ENCODE assay signal across 32 mouse cellular contexts in the genomic region with DNA sequence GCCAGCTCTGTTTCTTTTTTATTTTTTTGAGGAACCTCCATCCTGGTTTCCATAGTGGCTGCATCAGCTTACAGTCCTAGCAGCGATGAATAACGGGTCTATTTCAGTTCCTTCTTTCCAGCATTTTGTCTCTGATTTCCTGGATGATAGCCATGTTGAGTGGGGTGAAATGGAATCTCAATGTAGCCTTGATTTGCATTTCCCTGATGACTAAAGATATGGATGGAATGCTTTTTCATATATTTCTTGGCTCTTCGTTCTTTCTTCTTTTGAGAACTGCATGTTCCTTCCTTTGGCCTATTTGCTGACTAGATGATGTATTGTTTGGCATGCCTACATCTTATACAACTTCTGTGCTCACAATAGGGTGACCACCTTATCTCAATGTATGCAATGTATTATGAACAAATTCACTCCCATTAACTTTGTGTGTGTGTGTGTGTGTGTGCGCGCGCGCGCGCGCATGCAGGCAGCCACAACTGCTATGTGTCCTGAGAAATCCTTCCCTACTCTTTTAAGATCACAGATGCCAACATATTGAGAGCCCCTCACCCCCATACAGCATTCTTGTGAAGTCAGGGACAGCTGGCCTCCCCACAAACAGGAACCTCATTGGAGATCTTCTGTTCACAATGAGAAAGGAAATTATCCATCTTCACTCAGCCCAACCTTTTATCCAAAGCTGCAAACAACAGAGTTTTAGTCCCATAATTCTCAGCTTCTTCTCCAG. TPM values are rescaled to one million over a fixed set of nuclear protein-coding genes. Genes with fewer than 3 reads are reported as not detected.
DNase-seq lines count a peak whose midpoint lies in the region; ATAC-seq and TF ChIP-seq lines count a peak whose summit lies in the region.
"Had no signal": no experiment of that assay in that cellular context is flagged by ENCODE, and none has a peak within 500 bp of the region (broad histone marks: within the 10 kb centered on the region; RNA-seq: fewer than 3 reads in every experiment).

No protein-coding gene starts in this region.

- no peak overlapping the region for H3K4me2 ChIP-seq in stomach, postnatal 0 days (replicated peaks; ENCODE audit: low read depth)
- H3K4me2 ChIP-seq: forebrain, embryonic 13.5 days; kidney, embryonic 15.5 days; midbrain, embryonic 15.5 days; neural tube, embryonic 13.5 days; stomach, embryonic 15.5 days had no signal

- no peaks in the 10 kb centered on the region for H3K27me3 ChIP-seq in testis, adult 2 months (ENCODE audit: control insufficient read depth, insufficient read depth, low read length)
- no peaks in the 10 kb centered on the region for H3K27me3 ChIP-seq in stomach, postnatal 0 days (ENCODE audit: control insufficient read depth, insufficient read depth, low read length)
- H3K27me3 ChIP-seq: forebrain, embryonic 13.5 days; kidney, embryonic 15.5 days; midbrain, embryonic 15.5 days; neural tube, embryonic 13.5 days; stomach, embryonic 15.5 days had no signal

- intact Hi-C loops in heart, postnatal 14 days (cut with DNase I), result no loop called here

- DNase-seq in adrenal gland, postnatal 10 days, result peak; percentile 10
- no peak for DNase-seq in adrenal gland, adult 8-10 months
- peak; percentile 35 to 52 for DNase-seq in layer of hippocampus, adult 2 months (ENCODE audit: low spot score in 2 of 2)
- DNase-seq in layer of hippocampus, adult 9-10 months (ENCODE audit: low spot score), result no peak
- DNase-seq in testis, postnatal 14 days (ENCODE audit: low spot score), result no peak
- DNase-seq in stomach, postnatal 0 days (ENCODE audit: low spot score), result no peak
- no peak for DNase-seq in heart, postnatal 14 days
- DNase-seq: cerebellum, adult 11 months; cerebellum, postnatal 14 days; embryo, embryonic 11 days; kidney, postnatal 4 days; retina, postnatal 1 day had no signal

- no peak for TF ChIP-seq EP300 in stomach, postnatal 0 days (optimal IDR thresholded peaks at IDR 0.05)

- TF ChIP-seq CTCF in layer of hippocampus, adult 2 months (conservative IDR thresholded peaks at IDR 0.05), result no peak
- TF ChIP-seq CTCF in testis, adult 2 months (IDR thresholded peaks at IDR 0.05; ENCODE audit: control insufficient read depth, insufficient read depth, insufficient replicate concordance, low read depth, low read length), result no peak
- no peak for TF ChIP-seq CTCF in stomach, postnatal 0 days (IDR thresholded peaks at IDR 0.05; ENCODE audit: low read depth)

- no peak for TF ChIP-seq POLR2A in testis, adult 2 months (IDR thresholded peaks at IDR 0.05; ENCODE audit: control insufficient read depth, low read depth, low read length)

- no peak for ATAC-seq in stomach, postnatal 0 days (ENCODE audit: low FRiP score, low TSS enrichment)
- ATAC-seq: forebrain, embryonic 13.5 days; hindbrain, embryonic 16.5 days; intestine, embryonic 16.5 days; lung, postnatal 0 days; midbrain, embryonic 15.5 days had no signal

- no peaks in the 10 kb centered on the region for H3K36me3 ChIP-seq in testis, adult 2 months (ENCODE audit: control insufficient read depth, insufficient read depth, low read length)
- no peaks in the 10 kb centered on the region for H3K36me3 ChIP-seq in stomach, postnatal 0 days (ENCODE audit: control insufficient read depth, insufficient read depth, low read length)
- H3K36me3 ChIP-seq: heart, embryonic 10.5 days; kidney, embryonic 15.5 days; midbrain, embryonic 15.5 days; neural tube, embryonic 13.5 days; stomach, embryonic 15.5 days had no signal

- 88% methylated on average over 10 of the region's 10 CpGs for WGBS in stomach, postnatal 0 days

- H3K27ac ChIP-seq in layer of hippocampus, adult 2 months, result peak overlapping the region; percentile 85
- H3K27ac ChIP-seq in testis, adult 2 months (ENCODE audit: control insufficient read depth, insufficient read depth, low read depth, low read length), result 0 out of 2 replicates have a peak overlapping the region, but pooled peaks have one; percentile 3
- H3K27ac ChIP-seq in stomach, postnatal 0 days (replicated peaks), result no peak overlapping the region
- H3K27ac ChIP-seq: forebrain, embryonic 13.5 days; heart, embryonic 10.5 days; kidney, embryonic 15.5 days; macrophage; midbrain, embryonic 15.5 days; neural tube, embryonic 13.5 days; stomach, embryonic 15.5 days had no signal

- no peak overlapping the region for H3K4me3 ChIP-seq in layer of hippocampus, adult 2 months
- no peak overlapping the region for H3K4me3 ChIP-seq in testis, adult 2 months (ENCODE audit: control insufficient read depth, low read depth, low read length)
- no peak overlapping the region for H3K4me3 ChIP-seq in stomach, postnatal 0 days (ENCODE audit: low read depth, low read length)
- H3K4me3 ChIP-seq: forebrain, embryonic 13.5 days; heart, embryonic 10.5 days; kidney, embryonic 15.5 days; midbrain, embryonic 15.5 days; myocyte; neural tube, embryonic 13.5 days; stomach, embryonic 15.5 days had no signal

- no peaks in the 10 kb centered on the region for H3K9me3 ChIP-seq in stomach, postnatal 0 days (ENCODE audit: control insufficient read depth, low read length)
- H3K9me3 ChIP-seq: forebrain, embryonic 13.5 days; heart, embryonic 10.5 days; kidney, embryonic 15.5 days; midbrain, embryonic 15.5 days; neural tube, embryonic 13.5 days; stomach, embryonic 15.5 days had no signal

- no peak overlapping the region for H3K9ac ChIP-seq in stomach, postnatal 0 days (ENCODE audit: low read length)
- H3K9ac ChIP-seq: forebrain, embryonic 13.5 days; kidney, embryonic 15.5 days; midbrain, embryonic 15.5 days; neural tube, embryonic 13.5 days; stomach, embryonic 15.5 days had no signal

- H3K4me1 ChIP-seq in testis, adult 2 months (ENCODE audit: control insufficient read depth, insufficient read depth, low read length), result no peaks in the 10 kb centered on the region
- H3K4me1 ChIP-seq in stomach, postnatal 0 days (replicated peaks; ENCODE audit: control insufficient read depth, insufficient read depth), result no peaks in the 10 kb centered on the region
- H3K4me1 ChIP-seq: forebrain, embryonic 13.5 days; kidney, embryonic 15.5 days; midbrain, embryonic 15.5 days; neural tube, embryonic 13.5 days; stomach, embryonic 15.5 days had no signal

RNA-seq across cellular contexts. Expression of a gene that starts 33.3 kb away (rescaled TPM):
- total RNA-seq in adrenal gland, postnatal 10 days (2021), result 1 to 10 TPM; 1.5 to 6.5 TPM
- total RNA-seq in adrenal gland, adult 8-10 months (2022), result under 1 TPM in 2 of 4 experiments, not detected in 2; 0.34 to 0.78 TPM
- 1 to 10 TPM; 1.9 to 2.2 TPM for total RNA-seq in layer of hippocampus, adult 2 months (2021)
- 0.05 and 0.11 TPM in 2 replicates for polyA plus RNA-seq in testis, adult 2 months (2012; rRNA removed)
- 0.22 and 0.39 TPM in 2 replicates for polyA plus RNA-seq in stomach, postnatal 0 days (2015; fragmentation: Nextera tagmentation; extraction: Ambion mirVana)
- total RNA-seq in heart, postnatal 14 days (2021), result under 1 TPM; 0.72 to 0.95 TPM
- total RNA-seq: adrenal gland, postnatal 36 days; hematopoietic stem cell, adult 5-6 weeks had no signal
- polyA plus RNA-seq: forebrain, embryonic 13.5 days; gonadal fat pad, adult 2 months; hindbrain, embryonic 16.5 days; liver, adult 2 months; lung, postnatal 0 days; macrophage; midbrain, embryonic 15.5 days had no signal

RNA-seq across cellular contexts. Expression of a gene that starts 45.1 kb away (rescaled TPM):
- 1 to 10 TPM; 4.3 to 6.6 TPM for total RNA-seq in adrenal gland, postnatal 10 days (2021)
- total RNA-seq in adrenal gland, adult 8-10 months (2022), result under 1 TPM in 3 of 4 experiments, not detected in 1; 0.24 to 0.90 (median 0.66) TPM
- not detected for total RNA-seq in layer of hippocampus, adult 2 months (2021)
- 0.84 and 1.3 TPM in 2 replicates for polyA plus RNA-seq in testis, adult 2 months (2012; rRNA removed)
- polyA plus RNA-seq in stomach, postnatal 0 days (2015; fragmentation: Nextera tagmentation; extraction: Ambion mirVana), result 0.06 TPM in 1 of 2 replicates, not detected in the other
- not detected for total RNA-seq in heart, postnatal 14 days (2021)
- total RNA-seq: gastrocnemius, adult 8-10 months; layer of hippocampus, postnatal 25 days; left cerebral cortex, postnatal 25 days; liver, adult 2 months had no signal
- polyA plus RNA-seq: forebrain, embryonic 13.5 days; heart, embryonic 10.5 days; heart, embryonic 16.5 days; hindbrain, embryonic 16.5 days; intestine, embryonic 16.5 days; liver, adult 2 months; midbrain, embryonic 15.5 days; neural tube, embryonic 13.5 days had no signal

Comparison
In these comparisons a context has a peak if more than half of its experiments do, and no peak if none do; other contexts are left out.
1. DNase-seq: peak in adrenal gland, postnatal 10 days (single experiment) and layer of hippocampus, adult 2 months (2 of 2); none in adrenal gland, adult 8-10 months (single experiment), layer of hippocampus, adult 9-10 months (single experiment), testis, postnatal 14 days (single experiment), stomach, postnatal 0 days (single experiment) and heart, postnatal 14 days (0 of 2).